Mouse (Mus musculus) forebrain, embryonic 14.5 days (tissue): ENCODE measurements at regions not wholly inside any gene's neighbourhood (a gene's known extent, or its start where the extent isn't known, plus 50 kb on each side); places are given as distances from the start of the nearest gene placed in this dataset.

Experiments
- ATAC-seq: fragments of 200-750 bp; cut with Nextera tagmentation; 2 replicates; pipeline ENCODE4 v1.8.0; 2017; ENCODE audit warnings: mild to moderate bottlenecking, moderate library complexity
- DNase-seq: peaks from one replicate; pipeline ENCODE4 v3.0.0-alpha.2; 2015; ENCODE audit warnings: low spot score
- H3K27ac ChIP-seq: fragments of 300-500 bp; sonication (generic); 2 replicates; pipeline ENCODE4 v1.5.1; 2014; ENCODE audit warnings: low read depth, mild to moderate bottlenecking, control low read depth, low read length, moderate library complexity
- H3K27me3 ChIP-seq: fragments of 300-500 bp; sonication (generic); replicated peaks from 2 replicates; pipeline ENCODE4 v1.6.1; 2014; ENCODE audit warnings: low read length, control low read depth, mixed read lengths; ENCODE audit not compliant: control insufficient read depth, insufficient read depth
- H3K36me3 ChIP-seq: fragments of 300-500 bp; sonication (generic); 2 replicates; pipeline ENCODE4 v1.6.1; 2014; ENCODE audit warnings: low read length, control low read depth; ENCODE audit not compliant: control insufficient read depth, insufficient read depth
- H3K4me1 ChIP-seq: fragments of 300-500 bp; sonication (generic); 2 replicates; pipeline ENCODE4 v1.6.1; 2014; ENCODE audit warnings: antibody characterized with exemption, low read length, control low read depth; ENCODE audit not compliant: control insufficient read depth, insufficient read depth
- H3K4me2 ChIP-seq: fragments of 300-500 bp; sonication (generic); 2 replicates; pipeline ENCODE4 v1.6.1; 2014; ENCODE audit warnings: mild to moderate bottlenecking, control low read depth, low read length
- H3K4me3 ChIP-seq: fragments of 300-500 bp; sonication (generic); 2 replicates; pipeline ENCODE4 v1.5.1; 2014; ENCODE audit warnings: low read depth, low read length, control low read depth
- H3K9ac ChIP-seq: fragments of 300-500 bp; sonication (generic); 2 replicates; pipeline ENCODE4 v1.6.1; 2014; ENCODE audit warnings: mild to moderate bottlenecking, low read length, control low read depth, moderate library complexity
- H3K9me3 ChIP-seq: fragments of 300-500 bp; sonication (generic); replicated peaks from 2 replicates; pipeline ENCODE4 v1.6.1; 2016; ENCODE audit warnings: low read length, control low read depth, mixed read lengths; ENCODE audit not compliant: control insufficient read depth
- WGBS: fragments of 180-500 bp; shearing (Covaris S2); extraction: QIAGEN DNeasy Blood & Tissue Kit; methylation state at CpG from one replicate; pipeline ENCODE4 v1.1.7; 2014; 5-methylcytosine and 5-hydroxymethylcytosine counted together

GRCm38 (mm10) chr7:123795036-123795435 is 187.6 kb upstream of the Hs3st4 start:
- 81% methylated on average over 2 of the region's 2 CpGs for WGBS
- Histone ChIP-seq H3K4me1 (no peaks in the 10 kb centered on the region), H3K27ac (no peak overlapping the region), H3K4me3 (no peak overlapping the region), H3K9me3 (no peaks in the 10 kb centered on the region), H3K36me3 (no peaks in the 10 kb centered on the region), H3K27me3 (no peaks in the 10 kb centered on the region), H3K4me2 (no peak overlapping the region), H3K9ac (no peak overlapping the region)
- DNase-seq (no peak), ATAC-seq (no peak)

GRCm38 (mm10) chr7:123796096-123796495 is 186.6 kb upstream of the Hs3st4 start:
- Histone ChIP-seq H3K27ac (no peak overlapping the region), H3K9ac (no peak overlapping the region), H3K9me3 (no peaks in the 10 kb centered on the region), H3K27me3 (no peaks in the 10 kb centered on the region), H3K4me3 (no peak overlapping the region), H3K4me1 (no peaks in the 10 kb centered on the region), H3K36me3 (no peaks in the 10 kb centered on the region), H3K4me2 (no peak overlapping the region)
- DNase-seq (no peak), ATAC-seq (no peak)
- WGBS, result 77% methylated on average over 3 of the region's 3 CpGs

- Histone ChIP-seq H3K36me3 (no peaks in the 10 kb centered on the region), H3K4me1 (no peaks in the 10 kb centered on the region), H3K27me3 (no peaks in the 10 kb centered on the region), H3K27ac (no peak overlapping the region), H3K4me3 (no peak overlapping the region), H3K9ac (no peak overlapping the region), H3K4me2 (no peak overlapping the region), H3K9me3 (no peaks in the 10 kb centered on the region)
- ATAC-seq (no peak), DNase-seq (no peak)
- 88% methylated on average over 2 of the region's 2 CpGs for WGBS
Observed at GRCm38 (mm10) chr7:123805650-123806049, 177.0 kb upstream of the Hs3st4 start.

GRCm38 (mm10) chr7:123823976-123824375 is 158.7 kb upstream of the Hs3st4 start:
- DNase-seq, result no peak
- H3K27ac ChIP-seq, result no peak overlapping the region
- H3K4me1 ChIP-seq, result no peaks in the 10 kb centered on the region
- H3K9me3 ChIP-seq, result no peaks in the 10 kb centered on the region
- no peak overlapping the region for H3K9ac ChIP-seq
- H3K4me2 ChIP-seq, result no peak overlapping the region
- no peak for ATAC-seq
- no peaks in the 10 kb centered on the region for H3K27me3 ChIP-seq
- no peaks in the 10 kb centered on the region for H3K36me3 ChIP-seq
- H3K4me3 ChIP-seq, result no peak overlapping the region
- WGBS, result 77% methylated on average over 4 of the region's 4 CpGs

- Histone ChIP-seq H3K9ac (no peak overlapping the region), H3K4me2 (no peak overlapping the region), H3K36me3 (no peaks in the 10 kb centered on the region), H3K27ac (no peak overlapping the region), H3K9me3 (no peaks in the 10 kb centered on the region), H3K4me1 (no peaks in the 10 kb centered on the region), H3K27me3 (no peaks in the 10 kb centered on the region), H3K4me3 (no peak overlapping the region)
- 84% methylated on average over 5 of the region's 5 CpGs for WGBS
- no peak for DNase-seq
- ATAC-seq, result no peak
Observed at GRCm38 (mm10) chr7:123826406-123826805, 156.3 kb upstream of the Hs3st4 start.

GRCm38 (mm10) chr7:123842552-123842951 is 140.1 kb upstream of the Hs3st4 start:
- Histone ChIP-seq H3K27me3 (no peaks in the 10 kb centered on the region), H3K4me1 (no peaks in the 10 kb centered on the region), H3K27ac (no peak overlapping the region), H3K9me3 (no peaks in the 10 kb centered on the region), H3K4me2 (no peak overlapping the region), H3K4me3 (no peak overlapping the region), H3K9ac (no peak overlapping the region), H3K36me3 (no peaks in the 10 kb centered on the region)
- WGBS, result 93% methylated on average over 7 of the region's 7 CpGs
- ATAC-seq (no peak), DNase-seq (no peak)

- Histone ChIP-seq H3K4me1 (no peaks in the 10 kb centered on the region), H3K9ac (no peak overlapping the region), H3K4me3 (no peak overlapping the region), H3K27ac (no peak overlapping the region), H3K4me2 (no peak overlapping the region), H3K27me3 (no peaks in the 10 kb centered on the region), H3K9me3 (no peaks in the 10 kb centered on the region), H3K36me3 (no peaks in the 10 kb centered on the region)
- 92% methylated on average over 4 of the region's 4 CpGs for WGBS
- ATAC-seq, result no peak
- DNase-seq, result no peak
Observed at GRCm38 (mm10) chr7:123847081-123847480, 135.6 kb upstream of the Hs3st4 start.

- H3K9ac ChIP-seq, result no peak overlapping the region
- 7% methylated on average over 5 of the region's 5 CpGs for WGBS
- ATAC-seq, result no peak
- H3K27me3 ChIP-seq, result no peaks in the 10 kb centered on the region
- H3K4me3 ChIP-seq, result no peak overlapping the region
- H3K9me3 ChIP-seq, result no peaks in the 10 kb centered on the region
- no peaks in the 10 kb centered on the region for H3K36me3 ChIP-seq
- no peak overlapping the region for H3K4me2 ChIP-seq
- no peaks in the 10 kb centered on the region for H3K4me1 ChIP-seq
- H3K27ac ChIP-seq, result no peak overlapping the region
- DNase-seq, result no peak
Observed at GRCm38 (mm10) chr7:123848644-123849043, 134.0 kb upstream of the Hs3st4 start.

GRCm38 (mm10) chr7:123849220-123849619 is 133.4 kb upstream of the Hs3st4 start:
- no peaks in the 10 kb centered on the region for H3K36me3 ChIP-seq
- H3K4me3 ChIP-seq, result no peak overlapping the region
- H3K27ac ChIP-seq, result no peak overlapping the region
- no peak overlapping the region for H3K4me2 ChIP-seq
- H3K9ac ChIP-seq, result no peak overlapping the region
- no peaks in the 10 kb centered on the region for H3K27me3 ChIP-seq
- DNase-seq, result no peak
- no peak for ATAC-seq
- no peaks in the 10 kb centered on the region for H3K4me1 ChIP-seq
- 51% methylated on average over 3 of the region's 3 CpGs for WGBS
- H3K9me3 ChIP-seq, result no peaks in the 10 kb centered on the region
